Mouse (Mus musculus): ENCODE results near the gene Snx9.

Snx9 gene

DNA sequence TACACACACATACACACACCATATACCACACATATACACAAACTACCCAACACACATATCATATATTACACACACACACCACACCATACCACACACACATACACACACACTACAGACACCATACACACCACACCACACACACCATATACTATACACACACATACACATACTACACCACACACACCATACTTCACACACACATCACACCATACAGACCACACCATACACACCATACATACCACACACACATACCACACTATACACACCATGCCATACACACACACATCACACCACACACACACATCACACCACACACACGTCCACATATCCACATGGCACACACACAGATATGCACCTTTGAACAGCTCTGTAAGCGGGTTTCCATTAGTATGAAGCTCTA is 34.3 kb upstream of the Snx9 start:
- no peak for DNase-seq (ENCODE audit: extremely low spot score, low read depth, low spot score)

DNA sequence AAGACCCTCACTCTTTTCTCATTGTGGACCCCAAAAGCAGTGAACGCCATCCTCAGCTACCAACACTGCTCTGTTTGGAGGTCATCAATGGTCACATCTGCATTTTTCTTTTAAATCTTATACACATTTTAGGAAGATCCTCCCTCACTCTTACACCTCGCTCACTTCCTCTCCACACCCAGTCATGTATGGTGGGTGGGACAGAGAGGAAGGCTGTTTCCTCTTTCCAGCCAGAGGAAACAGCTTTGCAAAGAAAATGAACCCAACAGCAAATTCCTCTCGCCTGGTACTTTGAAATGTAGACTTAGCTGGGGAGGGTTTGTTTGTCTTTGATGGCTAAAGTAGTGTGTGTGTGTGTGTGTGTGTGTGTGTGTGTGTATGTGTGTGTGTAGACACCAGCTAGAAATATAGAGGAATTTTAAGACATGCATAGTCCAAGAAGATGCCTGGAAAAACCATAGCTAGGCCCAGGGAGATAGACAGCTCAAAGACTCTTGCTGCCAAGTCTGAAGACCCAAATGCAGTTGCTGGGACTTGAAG is 33.2 kb upstream of the Snx9 start:
- DNase-seq (ENCODE audit: extremely low spot score, low read depth, low spot score) = no peak

DNA sequence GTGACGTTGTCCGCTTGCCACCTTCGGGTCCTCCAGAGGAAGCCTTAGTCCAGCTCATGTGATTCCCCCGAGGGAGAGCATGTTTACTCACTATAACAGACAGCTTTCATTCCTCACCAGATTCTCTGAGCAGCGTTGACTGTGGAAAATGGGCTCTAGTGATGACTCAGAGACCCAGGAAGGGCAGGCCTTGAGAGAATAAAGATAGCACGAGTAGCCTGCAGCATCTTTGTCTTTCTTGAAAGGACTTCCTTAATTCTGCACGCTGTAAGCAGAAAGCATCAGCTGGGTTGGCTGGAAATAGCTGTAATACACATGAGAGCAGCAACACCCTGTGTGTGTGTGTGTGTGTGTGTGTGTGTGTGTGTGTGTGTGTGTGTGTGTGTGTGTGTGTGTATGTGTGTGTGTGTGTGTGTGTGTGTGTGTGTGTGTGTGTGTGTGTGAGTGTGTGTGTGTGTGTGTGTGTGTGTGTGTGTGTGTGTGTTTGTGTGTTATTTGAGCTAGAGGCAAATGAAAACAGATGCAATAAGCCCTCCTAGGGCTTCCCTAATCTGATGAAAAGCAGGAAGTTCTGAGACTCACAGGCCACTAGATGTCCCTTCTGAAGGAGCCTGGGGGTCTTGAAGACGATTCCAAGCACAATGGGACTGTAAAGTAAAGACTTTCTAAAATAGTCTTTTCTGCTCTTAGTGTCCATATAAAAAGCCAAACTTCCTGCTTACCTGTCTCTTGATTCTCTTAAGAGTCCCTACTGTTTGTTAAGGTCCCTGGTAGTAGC is 27.1 kb upstream of the Snx9 start:
- no peak for DNase-seq (ENCODE audit: extremely low spot score, low read depth, low spot score)

DNA sequence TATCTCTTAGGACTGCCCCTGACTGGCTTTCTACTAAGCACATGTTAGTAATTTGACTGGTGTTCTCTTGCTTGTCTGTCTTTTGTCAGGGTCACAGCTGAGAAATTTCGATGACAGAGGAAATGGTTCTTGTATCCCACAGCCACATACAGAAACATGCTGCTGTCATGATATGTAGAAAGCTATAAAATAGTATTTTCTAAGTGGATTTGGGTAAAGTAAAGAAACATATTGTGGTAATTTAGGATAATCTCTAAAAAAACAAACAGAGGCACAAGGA is 26.5 kb upstream of the Snx9 start:
- DNase-seq (ENCODE audit: extremely low spot score, low read depth, low spot score) = no peak

DNA sequence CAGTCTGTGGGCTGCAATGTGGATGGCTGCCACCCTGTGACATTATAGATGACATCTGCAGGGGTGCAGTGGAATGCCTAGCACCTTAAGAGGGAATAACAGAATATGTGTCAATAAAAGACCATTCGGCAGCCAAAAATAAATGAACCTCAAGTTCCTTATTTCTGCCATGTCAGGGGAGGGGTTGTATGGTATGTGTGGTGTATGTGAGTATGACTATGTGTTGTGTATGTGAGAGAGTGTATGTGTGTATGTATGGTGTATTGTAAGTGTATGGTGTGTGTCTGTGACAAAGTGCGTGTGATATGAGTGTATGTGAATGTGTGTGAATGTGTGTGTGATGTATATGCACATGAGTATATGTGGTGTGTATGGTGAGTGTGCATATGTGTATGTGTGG is 23.3 kb upstream of the Snx9 start:
- DNase-seq (ENCODE audit: extremely low spot score, low read depth, low spot score) = no peak

DNA sequence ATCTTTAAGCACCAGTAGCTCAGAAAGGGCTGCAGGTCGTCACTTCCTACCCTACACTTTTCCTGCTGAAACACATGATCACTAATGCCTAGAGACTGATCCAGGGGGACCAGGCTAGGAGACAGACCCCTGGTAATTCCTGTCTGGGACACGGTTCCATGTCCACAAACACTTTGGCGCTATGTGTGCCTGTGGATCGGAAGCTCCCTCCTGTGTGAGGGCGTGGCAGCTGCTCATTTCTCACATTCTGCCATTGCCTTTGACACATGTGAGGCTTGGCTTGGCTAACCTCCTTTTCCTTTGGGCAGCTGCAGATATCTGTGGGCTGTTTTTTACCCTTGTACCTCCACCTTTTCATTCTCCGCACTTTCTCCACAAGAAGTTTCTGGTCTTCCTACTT is 22.0 kb upstream of the Snx9 start:
- DNase-seq (ENCODE audit: extremely low spot score, low read depth, low spot score) = no peak

DNA sequence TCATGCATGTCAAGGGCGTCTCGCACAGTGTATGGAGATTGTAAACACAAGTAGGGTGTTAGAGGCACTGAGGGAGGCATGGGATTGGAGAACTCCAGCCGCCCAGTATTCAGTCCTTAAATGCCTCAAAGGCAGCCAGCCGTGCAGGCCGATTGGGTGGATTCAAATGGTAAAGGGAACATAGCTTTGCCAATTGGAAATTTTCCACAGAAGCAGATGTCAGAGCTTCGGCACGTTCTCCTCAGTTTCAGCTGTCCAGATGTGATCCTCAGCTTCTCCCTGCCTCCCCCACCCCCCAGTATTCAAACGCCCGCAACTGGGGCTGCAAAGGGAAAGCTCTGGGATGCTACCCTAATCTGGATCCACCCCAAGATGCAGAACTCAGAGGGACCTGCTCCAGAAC is 21.3 kb upstream of the Snx9 start:
- no peak for DNase-seq (ENCODE audit: extremely low spot score, low read depth, low spot score)

DNA sequence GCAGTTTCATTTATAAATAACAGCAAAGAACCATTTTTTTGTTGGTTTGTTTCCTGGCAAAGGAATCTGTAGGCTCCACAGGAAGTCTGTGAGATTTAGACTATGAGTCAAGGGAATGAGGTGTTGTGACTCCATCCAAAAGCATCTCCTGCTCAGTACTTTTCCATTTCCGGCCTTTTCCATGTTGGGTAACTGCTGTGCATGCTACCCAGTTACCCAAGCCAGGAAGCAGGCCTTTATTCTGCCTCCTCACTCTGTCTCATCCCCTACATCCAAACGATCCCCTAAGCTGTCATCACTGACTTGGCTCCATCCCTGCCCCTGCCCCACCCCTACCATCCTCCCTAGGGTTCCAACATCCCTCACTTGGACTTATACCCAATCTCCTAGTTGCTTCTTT is 18.6 kb upstream of the Snx9 start:
- DNase-seq (ENCODE audit: extremely low spot score, low read depth, low spot score) = no peak

DNA sequence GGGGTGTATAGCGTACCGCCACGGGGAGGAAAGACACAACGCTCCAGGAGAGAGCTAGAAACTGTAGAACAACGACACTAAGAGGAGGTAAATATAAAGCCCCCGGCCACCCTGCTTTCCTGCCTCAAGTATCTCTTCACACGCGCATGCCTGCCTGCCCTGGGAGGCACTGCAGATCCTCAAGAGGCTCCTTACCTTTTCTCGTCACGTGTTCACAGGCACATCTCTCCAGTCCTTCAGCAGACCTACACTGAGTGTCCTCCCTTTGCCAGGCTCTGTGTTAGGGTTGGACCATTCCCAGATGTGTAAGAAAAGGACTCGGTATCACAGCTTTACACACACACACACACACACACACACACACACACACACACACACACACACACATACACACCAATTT is 18.1 kb upstream of the Snx9 start:
- DNase-seq (ENCODE audit: extremely low spot score, low read depth, low spot score) = no peak

DNA sequence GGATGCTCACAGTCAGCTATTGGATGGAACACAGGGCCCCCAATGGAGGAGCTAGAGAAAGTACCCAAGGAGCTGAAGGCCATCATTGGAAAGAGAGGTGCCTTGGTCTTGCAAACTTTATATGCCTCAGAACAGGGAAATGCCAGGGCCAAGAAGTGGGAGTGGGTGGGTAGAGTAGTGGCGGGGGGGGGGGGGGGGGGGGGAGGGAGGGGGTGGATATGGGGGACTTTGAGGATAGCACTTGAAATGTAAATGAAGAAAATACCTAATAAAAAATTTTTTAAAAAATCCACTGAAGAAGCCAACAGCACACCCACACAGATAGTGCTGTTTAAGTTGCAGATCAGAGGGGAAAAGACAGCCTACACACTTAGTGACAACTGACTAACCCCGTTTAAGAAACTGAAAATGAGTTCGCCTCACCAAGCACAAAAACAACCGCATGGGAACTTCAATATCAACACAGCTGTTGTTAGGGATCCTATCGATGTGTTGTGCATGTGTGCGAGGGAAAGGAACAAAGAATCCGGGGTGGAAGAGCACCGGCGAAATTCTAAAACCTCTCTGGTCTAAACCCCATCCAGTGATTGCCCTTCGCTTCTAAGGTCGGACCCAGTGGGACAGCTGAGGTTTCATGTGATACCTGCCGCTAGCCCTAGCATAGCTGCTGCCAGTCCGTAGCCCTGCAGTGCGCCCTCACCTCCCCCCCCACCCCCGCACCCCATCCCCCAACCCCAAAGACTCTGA is 13.1 kb upstream of the Snx9 start:
- DNase-seq (ENCODE audit: extremely low spot score, low read depth, low spot score) = no peak

DNA sequence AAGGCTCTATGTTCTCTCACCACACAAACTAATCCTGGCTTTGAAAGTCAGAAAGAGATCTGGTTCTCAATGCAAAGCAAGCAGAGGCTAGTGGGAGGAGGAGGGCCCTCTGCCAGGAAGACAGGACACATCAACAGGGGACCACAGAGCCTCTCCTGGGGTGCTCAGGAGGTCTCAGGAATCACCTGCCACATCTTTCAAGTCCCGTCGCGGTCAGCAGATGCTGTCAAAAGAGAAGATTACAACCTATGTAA is 12.6 kb upstream of the Snx9 start:
- DNase-seq (ENCODE audit: extremely low spot score, low read depth, low spot score) = no peak

DNA sequence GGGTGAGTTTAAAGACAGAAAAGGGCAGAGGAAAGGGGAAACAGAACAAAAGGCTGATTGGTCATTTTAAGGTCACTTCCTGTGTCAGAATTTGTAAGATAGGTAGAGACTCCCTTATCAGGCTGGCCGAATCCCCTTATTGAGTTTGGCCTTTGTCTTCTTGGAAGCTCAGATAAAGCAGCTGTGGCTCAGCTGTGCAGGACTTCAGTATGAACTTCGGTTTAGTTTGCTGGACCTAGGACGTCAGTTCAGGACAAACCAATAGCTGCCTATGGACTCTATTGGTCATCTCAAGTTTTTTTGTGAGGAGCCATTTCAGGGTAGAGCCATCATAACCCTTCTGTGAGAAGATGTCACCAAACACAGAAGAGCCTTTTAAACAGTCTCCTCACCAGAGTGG is 12.2 kb upstream of the Snx9 start:
- no peak for DNase-seq (ENCODE audit: extremely low spot score, low read depth, low spot score)

DNA sequence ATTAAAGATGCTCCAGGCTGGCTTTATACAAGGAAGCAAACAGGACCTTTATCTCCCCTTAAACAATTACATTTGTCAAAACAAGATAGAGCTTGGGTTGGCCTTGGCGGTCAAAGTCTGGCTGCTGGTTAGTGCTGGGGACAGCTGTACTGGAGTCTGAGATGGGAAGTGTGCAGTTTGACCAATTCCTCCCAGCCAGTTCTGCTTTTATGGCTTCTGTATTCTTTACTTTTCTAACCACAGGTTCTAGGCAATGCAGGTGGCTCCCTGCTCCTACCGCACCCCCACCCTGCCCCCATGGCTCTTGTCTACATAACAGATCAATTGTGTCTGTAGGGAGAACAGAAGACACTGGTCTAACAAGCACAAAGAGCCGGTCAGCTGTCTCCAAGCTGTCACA is 11.2 kb upstream of the Snx9 start:
- DNase-seq (ENCODE audit: extremely low spot score, low read depth, low spot score) = no peak

DNA sequence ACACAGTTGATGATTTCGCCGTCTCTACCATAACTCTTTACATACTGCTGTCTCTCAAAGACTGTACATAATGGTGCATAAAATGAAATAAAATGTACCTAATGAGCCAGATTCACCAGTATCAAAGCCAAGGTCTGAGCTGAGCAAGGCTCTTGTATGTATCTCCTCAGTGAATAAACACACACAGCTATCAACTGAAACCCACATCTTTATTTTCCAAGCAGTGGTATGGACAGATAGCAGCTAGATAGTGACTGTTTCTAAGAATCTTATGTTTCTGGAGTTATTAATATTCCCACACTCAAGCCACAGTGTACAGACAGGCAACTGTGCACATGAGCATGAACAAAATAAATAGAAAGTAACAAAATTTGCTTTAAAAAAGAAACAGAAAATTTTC is 10.7 kb upstream of the Snx9 start:
- DNase-seq (ENCODE audit: extremely low spot score, low read depth, low spot score) = no peak

DNA sequence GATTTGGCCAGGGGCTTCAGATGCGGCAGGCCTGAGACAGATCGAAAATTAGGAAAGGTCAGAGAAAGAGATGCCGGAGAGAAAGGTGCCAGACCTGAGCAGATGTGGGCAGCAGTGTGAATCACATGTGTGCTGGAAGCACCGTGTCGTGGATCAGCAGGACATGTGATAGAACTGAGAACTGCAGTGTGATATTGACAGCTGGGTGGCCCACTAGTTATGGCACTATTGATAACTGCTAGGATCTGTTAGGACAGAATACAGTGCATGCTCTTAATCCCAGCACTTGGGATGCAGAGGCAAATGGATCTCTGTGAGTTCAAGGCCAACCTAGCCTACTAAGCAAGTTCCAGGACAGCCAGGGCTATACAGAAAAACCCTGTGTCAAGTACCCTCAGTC is 10.3 kb upstream of the Snx9 start:
- no peak for DNase-seq (ENCODE audit: extremely low spot score, low read depth, low spot score)

DNA sequence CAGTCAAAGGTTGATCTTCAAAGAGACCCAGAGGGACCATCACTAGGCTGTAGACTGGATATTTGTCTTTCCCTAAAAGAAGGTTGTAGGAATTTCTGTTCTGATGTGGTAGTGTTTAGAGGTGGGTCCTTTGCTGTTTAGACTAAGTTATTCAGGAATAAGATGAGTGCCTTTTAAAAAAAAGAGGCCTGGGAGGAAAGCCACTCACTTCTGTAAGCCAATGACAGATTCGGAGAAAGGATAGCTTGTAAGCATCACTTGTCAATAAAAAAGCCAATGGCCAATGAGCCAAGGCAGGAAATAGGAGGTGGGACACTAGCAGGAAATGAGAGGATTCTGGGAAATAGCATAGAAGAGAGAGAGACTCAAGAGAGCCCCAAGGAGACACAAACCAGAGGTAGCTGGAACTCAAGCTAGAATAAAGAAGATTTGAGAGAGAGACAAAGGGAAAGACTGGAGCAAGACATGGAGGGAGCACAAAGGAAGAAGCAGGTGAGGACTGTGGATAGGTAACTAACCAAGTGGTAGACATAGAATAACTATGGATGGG is 9.8 kb upstream of the Snx9 start:
- DNase-seq (ENCODE audit: extremely low spot score, low read depth, low spot score) = no peak

DNA sequence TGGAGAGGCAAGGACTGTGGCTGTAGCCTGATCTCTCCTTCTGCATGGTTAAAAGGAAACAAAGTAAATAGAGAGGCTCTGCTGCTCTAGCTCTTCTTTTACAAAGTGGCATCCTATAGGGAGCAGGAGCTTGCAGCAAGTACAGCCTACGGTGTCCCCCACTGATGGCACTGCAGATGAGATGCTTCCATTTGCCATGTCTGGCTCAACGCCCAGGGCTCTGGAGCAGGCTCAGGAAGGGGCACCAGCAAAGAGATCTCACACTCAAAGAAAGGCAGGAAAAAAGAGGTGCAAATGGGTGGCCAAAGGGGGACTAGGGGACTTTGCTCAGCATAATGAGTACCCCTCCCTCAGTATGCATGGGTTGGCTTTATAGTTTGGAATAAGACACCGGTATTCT is 7.0 kb upstream of the Snx9 start:
- no peak for DNase-seq (ENCODE audit: extremely low spot score, low read depth, low spot score)

DNA sequence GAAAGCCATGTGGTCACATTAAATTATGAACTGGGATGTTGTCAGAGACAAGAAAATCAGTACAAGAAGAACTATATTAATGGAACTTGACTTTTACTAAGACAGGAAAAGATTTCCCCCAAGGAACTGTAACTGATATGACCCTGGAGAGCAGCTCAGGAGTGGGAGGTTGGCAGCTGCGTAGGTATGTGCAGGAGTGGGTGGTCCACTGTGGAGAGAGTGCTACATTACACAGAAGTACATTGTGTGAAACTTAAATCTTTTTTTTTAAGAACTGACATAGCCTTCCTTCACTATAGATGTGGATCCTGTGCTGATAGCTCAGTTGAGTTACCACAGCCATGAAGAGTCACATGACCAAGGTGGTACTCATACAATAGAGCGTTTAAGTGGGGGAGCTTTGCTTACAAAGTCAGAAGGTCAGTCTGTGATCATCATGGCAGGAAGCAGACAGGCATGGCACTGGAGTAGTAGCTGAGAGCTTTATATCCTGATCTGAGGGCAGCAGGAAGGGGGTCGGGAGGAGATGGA is 6.3 kb upstream of the Snx9 start:
- no peak for DNase-seq (ENCODE audit: extremely low spot score, low read depth, low spot score)

DNA sequence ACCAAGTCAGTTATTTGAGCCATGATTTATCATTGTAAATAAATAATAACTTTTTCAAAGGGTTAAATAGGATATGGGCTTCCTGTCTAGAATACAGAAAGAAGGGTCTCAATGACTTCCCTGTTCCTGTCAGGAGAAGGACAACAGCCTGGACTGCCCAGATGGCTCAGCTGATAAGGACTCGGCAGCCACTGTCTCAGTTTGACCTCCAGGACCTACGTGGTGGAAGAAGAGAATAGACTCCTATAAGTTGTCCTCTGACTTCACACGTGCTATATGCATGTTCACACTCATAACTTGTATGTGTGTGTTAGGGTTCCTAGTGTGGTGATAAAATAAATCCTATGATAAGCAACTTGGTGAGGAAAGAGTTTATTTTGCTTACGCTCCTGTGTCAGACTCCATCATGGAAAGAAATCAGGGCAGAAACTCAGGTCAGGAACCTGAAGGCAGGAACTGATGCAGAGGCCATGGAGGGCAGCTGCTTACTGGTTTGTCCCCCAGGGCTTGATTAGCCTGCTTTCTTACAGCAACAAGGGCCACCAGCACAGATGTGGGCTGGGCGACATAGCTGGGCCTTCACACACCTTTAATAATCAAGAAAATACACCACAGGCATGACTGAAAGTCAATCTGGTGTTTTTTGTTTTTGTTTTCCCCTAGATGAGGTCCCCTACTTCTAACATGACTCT is 1.4 kb upstream of the Snx9 start:
- no peak for DNase-seq (ENCODE audit: extremely low spot score, low read depth, low spot score)

DNA sequence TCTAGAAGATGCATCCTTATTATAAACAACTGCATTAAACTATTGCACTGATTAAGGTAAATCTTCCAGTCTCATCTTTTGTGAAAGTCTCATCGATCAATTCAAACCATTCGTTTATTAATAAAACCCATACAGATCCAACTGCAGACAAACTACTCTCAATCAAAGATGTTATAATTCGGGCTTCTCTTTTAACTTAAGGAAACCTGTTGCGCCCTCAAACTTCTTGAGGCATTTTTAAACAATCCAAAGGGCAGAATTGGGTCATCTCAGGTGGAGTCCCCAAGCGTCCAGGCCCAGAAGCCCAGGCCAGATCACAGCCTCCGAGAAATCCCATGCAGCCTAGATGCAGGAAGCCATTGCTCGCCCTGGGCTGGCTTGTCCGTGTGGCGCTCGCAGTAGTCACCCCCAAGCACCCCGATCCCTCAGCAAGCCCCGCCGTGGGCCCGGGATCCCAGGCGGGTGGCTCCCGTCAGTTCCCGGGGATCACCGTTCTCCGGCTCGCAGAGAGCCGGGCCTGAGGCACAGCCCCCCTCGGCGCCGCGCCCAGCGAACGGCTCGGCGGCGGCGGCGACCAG is 490 bp upstream of the Snx9 start:
- no peak for DNase-seq (ENCODE audit: extremely low spot score, low read depth, low spot score)

DNA sequence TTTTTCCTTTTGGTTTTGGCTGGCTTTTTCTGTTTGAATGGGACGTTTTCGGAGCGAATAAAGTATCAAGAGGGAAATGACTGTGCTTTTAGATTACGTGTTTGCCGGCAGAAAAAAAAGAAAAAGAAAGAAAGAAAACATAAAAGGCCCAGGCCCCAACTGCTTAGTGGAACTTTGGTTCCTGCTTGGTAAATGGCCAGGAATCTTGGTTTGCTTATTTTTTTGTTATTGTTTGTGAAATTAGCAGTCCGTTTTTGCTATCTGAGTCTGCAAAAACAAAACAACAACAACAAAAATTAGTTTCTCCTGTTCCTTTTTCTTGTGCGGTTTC is 779 bp downstream of the Snx9 start:
- no peak for DNase-seq (ENCODE audit: extremely low spot score, low read depth, low spot score)

All from hindlimb bud, embryonic 11.5 days (tissue).